Mouse (Mus musculus) liver, embryonic 11.5 days (tissue): Measurements from ENCODE around the gene Tpst2. TPM values are rescaled to one million over a fixed set of nuclear protein-coding genes. Genes with fewer than 3 reads are reported as not detected.

Source experiments
- ATAC-seq: fragments of 200-750 bp; cut with Nextera tagmentation; replicated peaks from 2 replicates; pipeline ENCODE4 v1.8.0; 2017; ENCODE audit warnings: moderate number of reproducible peaks, mild to moderate bottlenecking, moderate TSS enrichment, moderate library complexity; ENCODE audit not compliant: low FRiP score
- DNase-seq: peaks from one replicate; pipeline ENCODE4 v3.0.0-alpha.2; 2017; ENCODE audit warnings: low spot score
- H3K27ac ChIP-seq: fragments of 300-500 bp; sonication (generic); 2 replicates; pipeline ENCODE4 v1.5.1; 2014; ENCODE audit warnings: mild to moderate bottlenecking, low read depth, low read length, control low read depth
- H3K27me3 ChIP-seq: fragments of 300-500 bp; sonication (generic); replicated peaks from 2 replicates; pipeline ENCODE4 v1.6.1; 2014; ENCODE audit warnings: low read length, mixed read lengths; ENCODE audit not compliant: control insufficient read depth, insufficient read depth
- H3K36me3 ChIP-seq: fragments of 300-500 bp; sonication (generic); 2 replicates; pipeline ENCODE4 v1.6.1; 2014; ENCODE audit warnings: mild to moderate bottlenecking, low read length, moderate library complexity, mixed read lengths; ENCODE audit not compliant: control insufficient read depth, insufficient read depth
- H3K4me1 ChIP-seq: fragments of 300-500 bp; sonication (generic); replicated peaks from 2 replicates; pipeline ENCODE4 v1.6.1; 2014; ENCODE audit warnings: low read length, mixed read lengths; ENCODE audit not compliant: control insufficient read depth, insufficient read depth
- H3K4me2 ChIP-seq: fragments of 300-500 bp; sonication (generic); 2 replicates; pipeline ENCODE4 v1.6.1; 2014; ENCODE audit warnings: mild to moderate bottlenecking, control low read depth, moderate library complexity
- H3K4me3 ChIP-seq: fragments of 300-500 bp; sonication (generic); 2 replicates; pipeline ENCODE4 v1.5.1; 2014; ENCODE audit warnings: low read depth, low read length, control low read depth
- H3K9ac ChIP-seq: fragments of 300-500 bp; sonication (generic); 2 replicates; pipeline ENCODE4 v1.6.1; 2014; ENCODE audit warnings: low read depth, low read length, control low read depth
- H3K9me3 ChIP-seq: fragments of 300-500 bp; sonication (generic); 2 replicates; pipeline ENCODE4 v1.6.1; 2016; ENCODE audit warnings: low read length, inconsistent platforms, mixed read lengths; ENCODE audit not compliant: control insufficient read depth
- WGBS: fragments of 180-500 bp; shearing (Covaris S2); extraction: QIAGEN DNeasy Blood & Tissue Kit; methylation state at CpG from one replicate; pipeline ENCODE4 v1.1.7; 2014; 5-methylcytosine and 5-hydroxymethylcytosine counted together
- polyA plus RNA-seq: library from polyadenylated mRNA; unstranded; fragments of >200 nt; fragmentation: Nextera tagmentation; extraction: Ambion mirVana; gene quantifications from 2 replicates; pipeline ENCODE4 v1.2.1, GENCODE M21; 2014

The Tpst2 gene
- polyA plus RNA-seq, 1 experiment from 2014 or later, result 66.0 TPM

DNA sequence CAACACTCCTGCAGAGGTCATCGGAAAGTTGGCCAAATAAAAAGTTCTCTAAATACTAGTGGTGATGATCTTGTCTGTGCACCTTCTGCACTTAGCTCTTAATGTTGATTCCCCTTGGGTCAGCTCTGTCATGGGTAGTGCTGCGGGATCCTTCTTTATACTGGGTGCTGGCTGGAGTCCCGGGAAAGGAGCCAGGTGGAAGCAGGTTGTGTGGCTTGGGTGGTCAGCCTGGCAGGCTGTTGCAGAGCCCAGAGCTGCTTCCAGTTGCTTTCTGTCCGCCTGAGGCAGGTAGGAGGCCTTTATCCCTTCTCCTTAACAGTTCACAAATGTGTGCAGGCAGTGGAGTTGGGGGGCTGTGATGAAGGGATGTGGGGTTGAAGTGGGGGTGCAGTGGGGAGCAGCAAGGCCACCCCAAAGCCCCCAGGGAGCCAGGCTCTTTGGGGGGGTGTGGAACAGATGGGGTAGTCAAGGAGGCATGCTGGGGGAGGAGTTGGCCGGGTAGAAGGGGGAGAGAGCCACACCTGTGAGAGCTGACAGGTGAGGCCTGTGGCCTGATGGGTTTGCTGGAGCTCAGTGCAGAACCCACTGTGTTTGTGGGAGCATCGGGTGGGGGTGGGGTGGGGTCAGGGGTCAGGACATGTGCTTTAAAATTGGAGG lies 5.8 kb downstream of the Tpst2 start:
- no peaks in the 10 kb centered on the region for H3K27me3 ChIP-seq
- ATAC-seq (no peak), DNase-seq (no peak)
- WGBS, result 58% methylated on average over 6 of the region's 6 CpGs
- no peaks in the 10 kb centered on the region for H3K9me3 ChIP-seq
- peak overlapping the region; percentile 81 for H3K27ac ChIP-seq
- H3K4me2 ChIP-seq, result peak overlapping the region; percentile 30
- H3K9ac ChIP-seq, result no peak overlapping the region
- no peaks in the 10 kb centered on the region; the same call in 1 of the 2 replicates for H3K36me3 ChIP-seq
- peaks cover 91% of the 10 kb centered on the region for H3K4me1 ChIP-seq
- no peak overlapping the region for H3K4me3 ChIP-seq

DNA sequence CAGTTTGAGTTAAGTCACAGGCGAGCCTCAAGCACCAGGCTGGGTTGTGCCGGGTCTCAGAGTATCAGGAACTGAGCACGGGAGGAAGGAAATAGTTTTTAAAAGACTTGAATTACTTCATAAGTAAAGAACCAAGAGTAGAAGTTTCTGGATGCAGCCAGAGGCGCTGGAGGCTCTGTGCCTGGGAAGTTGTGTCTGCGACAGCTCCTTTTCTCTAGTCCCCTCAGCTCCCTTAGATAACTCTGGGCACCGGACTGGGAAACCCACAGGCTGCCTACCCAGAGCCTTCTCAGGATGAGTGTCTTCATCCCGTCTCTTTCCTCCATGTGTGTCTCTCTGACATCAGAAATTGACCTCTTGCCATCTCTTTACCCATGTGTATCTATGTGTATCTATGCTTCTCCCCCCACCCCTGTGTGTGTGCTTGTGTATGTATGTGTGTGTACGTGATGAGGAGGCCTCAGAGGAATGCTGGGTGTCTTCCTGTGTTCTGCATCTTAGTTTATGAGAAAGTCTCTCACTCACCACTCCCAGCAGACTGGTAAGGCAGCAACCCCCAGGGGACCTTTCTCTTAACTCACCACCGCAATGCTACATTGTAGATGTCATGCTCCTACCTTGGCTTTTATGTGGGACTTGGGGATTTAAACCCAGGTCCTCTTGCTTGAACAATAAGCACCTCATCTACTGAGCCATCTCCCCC lies 6.4 kb downstream of the Tpst2 start:
- no peak overlapping the region for H3K9ac ChIP-seq
- peak overlapping the region; percentile 81 for H3K27ac ChIP-seq
- H3K4me1 ChIP-seq, result peaks cover 92% of the 10 kb centered on the region
- WGBS, result 40% methylated on average over 9 of the region's 9 CpGs
- H3K36me3 ChIP-seq, result no peaks in the 10 kb centered on the region; the same call in 1 of the 2 replicates
- no peaks in the 10 kb centered on the region for H3K27me3 ChIP-seq
- peak overlapping the region; percentile 37 for H3K4me2 ChIP-seq
- no peak for ATAC-seq
- DNase-seq, result no peak
- no peaks in the 10 kb centered on the region for H3K9me3 ChIP-seq
- no peak overlapping the region for H3K4me3 ChIP-seq

DNA sequence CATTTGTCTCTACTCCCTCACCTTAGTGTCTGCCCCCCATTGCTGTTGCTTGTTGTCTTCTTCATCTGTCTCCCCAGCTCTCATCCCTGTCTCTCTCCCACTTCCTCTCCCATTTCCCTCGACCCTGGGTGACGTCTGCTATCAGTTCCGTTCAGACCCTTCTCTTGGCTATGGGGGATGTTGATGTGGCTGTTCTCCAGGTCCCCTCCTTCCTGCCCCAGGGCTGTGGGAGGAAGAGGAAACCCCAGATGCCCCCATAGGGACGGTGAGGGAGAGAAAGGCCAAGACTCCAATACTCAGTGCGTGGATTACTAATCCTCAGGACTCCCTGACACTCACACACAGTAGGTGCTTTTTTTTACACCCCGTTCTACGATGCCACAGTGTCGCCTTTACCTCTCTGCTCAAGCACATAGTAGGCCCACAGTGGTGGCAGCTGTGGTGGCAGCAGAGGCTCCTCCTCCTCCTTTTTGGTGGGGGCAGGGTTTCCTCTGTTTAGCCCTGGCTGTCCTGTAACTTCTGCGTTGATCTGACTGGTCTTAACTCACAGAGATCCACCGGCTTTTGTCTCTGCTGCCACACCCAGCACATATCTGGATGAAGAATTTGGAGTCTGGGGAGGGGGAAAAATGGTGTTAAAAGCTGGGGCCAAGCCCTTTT lies 7.2 kb downstream of the Tpst2 start:
- peak; percentile 34 for ATAC-seq
- no peak overlapping the region; the same call in 1 of the 2 replicates for H3K9ac ChIP-seq
- 28% methylated on average over 10 of the region's 10 CpGs for WGBS

GRCm38 (mm10) chr5:112284203-112284582 lies 7.7 kb downstream of the Tpst2 start:
- H3K36me3 ChIP-seq, result no peaks in the 10 kb centered on the region; the same call in 1 of the 2 replicates
- H3K4me1 ChIP-seq, result peaks cover 89% of the 10 kb centered on the region
- H3K27me3 ChIP-seq, result no peaks in the 10 kb centered on the region
- DNase-seq (no peak), ATAC-seq (0 out of 2 replicates have a peak, but pooled peaks have one; percentile 7)
- H3K9me3 ChIP-seq, result no peaks in the 10 kb centered on the region
- H3K4me3 ChIP-seq, result no peak overlapping the region
- WGBS, result 42% methylated on average over 7 of the region's 7 CpGs
- peak overlapping the region; percentile 37 for H3K4me2 ChIP-seq
- H3K9ac ChIP-seq, result peak overlapping the region; percentile 32
- H3K27ac ChIP-seq, result peak overlapping the region; percentile 81

More for the DNA sequence above, 7.2 kb downstream of the Tpst2 start:
- peak overlapping the region; percentile 37 for H3K4me2 ChIP-seq
- DNase-seq, result no peak
- no peaks in the 10 kb centered on the region for H3K9me3 ChIP-seq
- H3K36me3 ChIP-seq, result no peaks in the 10 kb centered on the region; the same call in 1 of the 2 replicates
- no peaks in the 10 kb centered on the region for H3K27me3 ChIP-seq
- H3K4me3 ChIP-seq, result no peak overlapping the region
- peaks cover 92% of the 10 kb centered on the region for H3K4me1 ChIP-seq
- H3K27ac ChIP-seq, result peak overlapping the region; percentile 81

- Histone ChIP-seq H3K4me2 (no peak overlapping the region), H3K9me3 (no peaks in the 10 kb centered on the region), H3K9ac (no peak overlapping the region), H3K4me3 (no peak overlapping the region), H3K4me1 (peaks cover 74% of the 10 kb centered on the region), H3K27ac (peak overlapping the region; percentile 81), H3K36me3 (no peaks in the 10 kb centered on the region; the same call in 1 of the 2 replicates), H3K27me3 (no peaks in the 10 kb centered on the region)
- 82% methylated on average over 7 of the region's 7 CpGs for WGBS
- DNase-seq (no peak), ATAC-seq (no peak)
These were observed 9.1 kb downstream of the Tpst2 start for GRCm38 (mm10) chr5:112285548-112286085.

DNA sequence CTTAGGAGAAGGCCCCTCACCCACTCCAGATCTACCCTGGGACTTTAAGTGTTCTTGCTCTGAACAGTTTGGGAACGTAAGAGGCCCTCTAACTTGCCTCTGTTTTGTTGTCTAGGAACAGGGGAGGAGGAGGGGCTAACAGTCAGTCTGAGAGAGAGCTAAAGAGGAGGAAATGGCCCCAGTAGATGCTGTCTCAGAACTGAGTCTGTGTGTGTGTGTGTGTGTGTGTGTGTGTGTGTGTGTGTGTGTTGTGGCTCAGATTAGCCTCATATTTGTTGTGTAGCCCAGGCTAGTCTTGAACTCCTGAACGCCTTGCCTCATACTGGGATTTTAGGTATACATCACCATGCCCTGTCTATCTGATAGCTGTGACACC lies 10.1 kb downstream of the Tpst2 start:
- H3K27ac ChIP-seq, result peak overlapping the region; percentile 51; the same call in 1 of the 2 replicates
- no peaks in the 10 kb centered on the region for H3K27me3 ChIP-seq
- 51% methylated on average over 2 of the region's 2 CpGs for WGBS
- H3K9ac ChIP-seq, result no peak overlapping the region; the same call in 1 of the 2 replicates
- no peak for ATAC-seq
- peaks cover 66% of the 10 kb centered on the region for H3K4me1 ChIP-seq
- no peaks in the 10 kb centered on the region; the same call in 1 of the 2 replicates for H3K36me3 ChIP-seq
- no peaks in the 10 kb centered on the region for H3K9me3 ChIP-seq
- no peak overlapping the region for H3K4me3 ChIP-seq
- DNase-seq, result no peak
- H3K4me2 ChIP-seq, result 0 out of 2 replicates have a peak overlapping the region, but pooled peaks have one; percentile 9

DNA sequence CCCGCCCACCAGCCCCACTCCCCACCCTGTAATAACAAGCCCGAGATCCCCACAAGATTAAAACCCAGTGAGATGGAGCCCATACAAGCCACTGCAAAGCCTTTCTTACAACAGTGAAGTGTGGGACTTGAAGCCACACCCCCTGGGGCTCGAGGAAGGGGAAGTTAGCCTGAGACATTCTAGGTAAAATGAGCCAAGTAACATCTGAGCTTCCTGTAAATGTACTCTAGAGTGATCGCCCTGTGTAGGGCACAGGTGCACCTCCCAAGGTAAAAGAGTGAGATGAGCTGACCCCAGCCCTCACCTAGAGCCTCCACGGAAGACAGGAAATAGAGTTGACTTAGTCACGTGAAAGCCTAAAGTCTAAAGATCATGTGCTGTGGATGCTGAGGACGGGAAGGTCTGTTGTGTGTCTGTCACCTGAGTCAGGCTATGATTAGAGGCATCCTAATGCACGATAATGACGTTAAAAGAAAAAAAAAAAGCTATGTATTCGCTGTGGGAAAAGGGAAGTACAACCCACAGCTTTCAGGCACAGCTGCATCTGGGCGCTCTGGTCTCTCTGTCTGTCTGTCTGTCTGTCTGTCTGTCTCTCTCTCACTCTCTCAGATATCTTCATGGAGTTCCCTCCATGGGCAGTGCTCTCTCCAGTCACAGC lies 10.6 kb downstream of the Tpst2 start:
- DNase-seq, result no peak
- H3K9me3 ChIP-seq, result no peaks in the 10 kb centered on the region
- H3K9ac ChIP-seq, result peak overlapping the region; percentile 26
- peak overlapping the region; percentile 51; the same call in 1 of the 2 replicates for H3K27ac ChIP-seq
- no peak overlapping the region for H3K4me3 ChIP-seq
- ATAC-seq, result no peak
- no peaks in the 10 kb centered on the region for H3K27me3 ChIP-seq
- H3K4me2 ChIP-seq, result peak overlapping the region; percentile 4
- WGBS, result 36% methylated on average over 11 of the region's 11 CpGs
- peaks cover 60% of the 10 kb centered on the region for H3K4me1 ChIP-seq
- H3K36me3 ChIP-seq, result no peaks in the 10 kb centered on the region; the same call in 1 of the 2 replicates

- Histone ChIP-seq H3K9ac (no peak overlapping the region; the same call in 1 of the 2 replicates), H3K4me3 (no peak overlapping the region), H3K36me3 (no peaks in the 10 kb centered on the region; the same call in 1 of the 2 replicates), H3K27ac (peak overlapping the region; percentile 51; the same call in 1 of the 2 replicates), H3K4me2 (no peak overlapping the region), H3K9me3 (no peaks in the 10 kb centered on the region), H3K27me3 (no peaks in the 10 kb centered on the region), H3K4me1 (peaks cover 55% of the 10 kb centered on the region)
- no peak for DNase-seq
- ATAC-seq, result no peak
- 77% methylated on average over 2 of the region's 2 CpGs for WGBS
These were observed 11.2 kb downstream of the Tpst2 start for GRCm38 (mm10) chr5:112287652-112288051.
